Mouse (Mus musculus): ENCODE measurements around the gene Hmg20b.

The Hmg20b gene

DNA sequence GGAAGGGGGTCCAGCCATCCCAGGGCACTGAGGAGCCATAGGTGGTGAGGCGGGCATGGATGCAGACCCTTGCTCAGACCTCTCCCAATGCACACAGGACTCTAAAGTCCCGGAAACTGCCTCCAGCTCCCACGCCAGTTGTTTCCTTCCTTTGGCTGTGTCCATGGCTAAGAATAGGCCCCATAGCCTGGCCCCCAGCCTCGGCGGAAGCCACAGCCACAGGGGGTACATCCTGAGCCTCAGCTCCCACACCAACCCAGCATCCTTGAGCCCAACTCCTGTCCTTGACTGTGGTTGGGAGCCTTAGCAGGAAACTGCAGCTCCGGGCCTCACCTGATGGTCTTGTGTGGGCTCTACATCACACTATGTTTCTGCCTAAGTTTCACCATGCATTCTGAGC is 23.4 kb downstream of the Hmg20b start:
- no peak for DNase-seq (ENCODE audit: low spot score in 2 of 2)

DNA sequence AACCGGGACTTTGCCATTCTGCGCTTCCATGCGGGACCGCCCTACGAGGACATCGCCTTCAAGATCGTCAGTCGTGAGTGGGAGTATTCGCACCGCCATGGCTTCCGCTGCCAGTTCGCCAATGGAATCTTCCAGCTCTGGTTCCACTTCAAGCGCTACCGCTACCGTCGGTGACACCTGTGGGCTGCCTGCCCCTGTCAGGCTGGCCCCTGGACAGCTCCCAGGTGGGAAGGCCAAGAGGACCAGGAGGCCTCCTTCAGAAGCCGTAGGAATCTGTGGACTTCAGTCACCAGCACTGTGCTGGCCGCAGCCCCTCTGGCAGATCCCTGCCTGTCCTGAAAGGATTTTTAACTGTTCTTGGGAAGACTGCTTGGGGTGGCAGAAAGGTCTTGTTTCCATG is 24.5 kb downstream of the Hmg20b start:
- no peak for DNase-seq (ENCODE audit: low spot score in 2 of 2)

DNA sequence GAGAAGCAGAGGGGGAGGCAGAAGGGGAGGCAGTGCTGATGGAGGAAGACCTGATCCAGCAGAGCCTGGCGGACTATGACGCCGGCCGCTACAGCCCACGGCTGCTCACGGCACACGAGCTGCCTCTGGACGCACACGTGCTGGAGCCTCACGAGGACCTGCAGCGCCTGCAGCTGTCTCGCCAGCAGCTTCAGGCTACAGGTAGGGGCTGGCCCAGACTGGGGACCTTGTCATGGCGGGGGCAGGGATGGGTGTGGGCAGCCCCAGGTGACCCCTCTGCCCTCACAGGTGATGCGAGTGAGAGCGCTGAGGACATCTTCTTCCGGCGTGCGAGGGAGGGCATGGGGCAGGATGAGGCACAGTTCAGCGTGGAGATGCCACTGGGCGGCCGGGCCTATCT is 25.1 kb downstream of the Hmg20b start:
- no peak for DNase-seq (ENCODE audit: low spot score in 2 of 2)

DNA sequence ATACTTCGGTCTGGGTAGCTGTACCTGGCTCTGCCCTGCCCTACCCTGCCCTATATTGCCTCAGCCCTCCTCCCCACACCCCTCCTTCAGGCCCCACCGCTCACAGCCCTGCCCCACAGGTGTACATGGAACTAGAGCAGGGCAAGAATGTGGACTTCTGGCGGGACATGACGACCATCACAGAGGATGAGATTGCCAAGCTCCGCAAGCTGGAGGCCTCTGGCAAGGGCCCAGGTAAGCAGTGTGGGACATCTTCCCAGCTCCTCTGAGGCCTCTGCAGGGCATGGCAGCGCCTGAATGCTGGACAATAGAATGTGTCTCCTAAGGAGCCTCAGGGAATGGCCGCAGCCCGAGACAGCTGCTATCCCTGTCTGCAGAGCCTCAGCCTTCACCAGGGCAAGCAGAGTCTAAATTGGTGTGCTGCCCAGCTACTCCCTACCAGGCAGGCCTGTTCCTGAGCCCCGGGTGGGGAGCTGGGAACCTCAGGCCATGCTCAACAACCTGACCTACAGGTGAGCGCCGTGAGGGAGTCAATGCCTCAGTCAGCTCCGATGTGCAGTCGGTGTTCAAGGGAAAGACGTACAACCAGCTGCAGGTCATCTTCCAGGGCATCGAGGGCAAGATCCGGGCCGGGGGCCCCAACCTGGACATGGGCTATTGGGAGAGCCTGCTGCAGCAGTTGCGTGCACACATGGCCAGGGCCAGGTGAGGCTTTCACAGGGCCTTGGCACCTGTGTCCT is 26.3 kb downstream of the Hmg20b start:
- DNase-seq (ENCODE audit: low spot score in 2 of 2) = no peak

DNA sequence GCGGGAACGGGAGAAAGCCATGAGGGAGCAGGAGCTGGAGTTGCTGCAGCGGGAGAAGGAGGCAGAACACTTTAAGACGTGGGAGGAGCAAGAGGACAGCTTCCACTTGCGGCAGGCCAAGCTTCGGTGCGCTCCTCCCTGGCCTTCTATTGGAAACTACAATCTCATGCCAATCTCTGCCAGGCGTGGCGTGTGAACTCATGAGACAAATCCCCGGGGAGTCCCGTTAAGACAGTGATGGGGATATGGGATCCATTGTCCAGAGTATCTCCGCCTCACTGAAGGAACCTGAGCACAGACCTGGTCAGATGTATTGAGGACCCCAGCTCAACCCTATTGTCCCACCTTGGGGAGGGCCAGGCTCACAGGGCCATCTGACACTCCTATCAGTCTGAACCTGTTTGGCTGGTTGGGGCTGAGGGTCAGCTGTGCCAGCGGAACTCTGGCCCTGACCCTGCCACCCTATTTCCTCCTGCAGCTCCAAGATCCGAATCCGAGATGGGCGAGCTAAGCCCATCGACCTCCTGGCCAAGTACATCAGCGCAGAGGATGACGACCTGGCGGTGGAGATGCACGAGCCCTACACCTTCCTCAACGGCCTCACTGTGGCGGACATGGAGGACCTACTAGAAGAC is 27.0 kb downstream of the Hmg20b start:
- DNase-seq (ENCODE audit: low spot score in 2 of 2) = no peak

DNA sequence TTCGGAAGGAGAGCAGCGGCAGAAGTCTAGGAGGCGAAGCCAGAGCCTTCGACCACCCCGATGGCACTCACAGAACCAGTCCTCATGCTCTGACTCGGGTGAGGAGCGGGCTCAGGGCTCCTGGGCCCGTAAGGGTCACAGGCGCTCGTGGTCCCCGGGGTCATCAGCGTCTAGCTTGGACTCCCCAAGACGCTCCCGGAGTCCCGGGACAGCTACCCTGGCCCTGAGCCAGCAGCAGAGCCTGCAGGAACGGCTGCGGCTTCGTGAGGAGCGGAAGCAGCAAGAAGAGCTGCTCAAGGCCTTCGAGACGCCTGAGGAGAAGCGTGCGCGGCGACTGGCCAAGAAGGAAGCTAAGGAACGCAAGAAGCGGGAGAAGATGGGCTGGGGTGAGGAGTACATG is 27.8 kb downstream of the Hmg20b start:
- DNase-seq (ENCODE audit: low spot score in 2 of 2) = no peak

DNA sequence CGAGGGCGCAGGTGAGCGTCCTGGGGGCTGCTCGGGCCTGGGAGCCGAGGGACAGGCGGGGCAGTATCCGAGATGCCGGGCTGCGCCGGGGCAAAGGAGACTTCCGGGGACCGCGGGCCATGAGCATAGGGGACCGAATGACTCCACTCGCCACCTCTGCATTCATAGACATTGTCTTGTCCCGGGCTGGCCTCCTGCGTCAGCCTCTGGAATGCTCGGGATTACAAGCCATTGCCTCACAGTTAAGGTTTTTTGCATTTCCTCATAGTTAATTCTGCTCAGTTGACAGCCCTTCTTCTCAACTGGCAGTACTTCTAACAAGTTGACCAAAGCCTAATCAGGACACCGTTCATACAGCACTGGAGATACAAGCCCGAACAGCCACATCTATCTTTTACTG is 28.8 kb downstream of the Hmg20b start:
- DNase-seq (ENCODE audit: low spot score in 2 of 2) = no peak

DNA sequence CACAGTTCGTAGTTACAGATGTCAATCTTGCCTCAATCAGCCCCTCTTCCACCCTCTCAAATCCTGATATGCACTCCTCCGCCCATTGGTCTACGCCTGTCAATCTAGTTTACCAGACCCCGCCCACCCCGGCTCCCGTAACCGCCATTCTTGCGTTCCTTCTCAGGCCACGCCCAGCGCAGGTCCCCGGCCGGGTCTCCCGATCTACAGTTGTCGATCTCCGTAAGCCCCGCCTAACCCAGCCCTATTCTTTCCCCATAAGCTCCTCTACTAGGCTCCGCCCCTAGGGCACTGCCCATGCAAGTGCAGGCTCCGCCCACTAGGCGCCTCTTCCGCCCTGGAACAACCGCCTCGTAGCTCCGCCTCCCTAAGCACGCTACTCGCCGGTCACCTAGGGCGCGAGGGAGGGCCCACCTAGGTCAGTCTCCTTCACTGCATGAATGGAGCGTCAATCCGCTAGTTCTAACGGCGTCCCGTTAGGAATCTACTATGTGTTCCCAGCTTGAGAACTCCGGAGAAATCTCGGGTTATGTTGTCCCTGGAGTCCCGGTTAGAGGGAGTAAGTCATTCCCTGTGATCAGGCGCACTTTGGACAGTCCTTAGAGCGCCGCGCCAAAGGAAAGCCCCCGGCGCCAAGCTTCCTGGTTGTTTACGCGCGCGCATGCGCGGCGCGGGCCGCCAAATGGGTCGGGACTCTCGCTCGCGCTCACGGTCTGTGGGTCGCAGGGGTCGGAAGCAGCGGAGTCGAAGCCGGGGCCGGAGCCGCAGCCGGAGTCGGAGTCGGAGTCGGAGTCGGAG is 29.5 kb downstream of the Hmg20b start, which contains the start of gene Cactin:
Cactin (plus strand) TSS at position 554 of the 798 bp plus-strand sequence.
- peak; percentile 100 for DNase-seq (ENCODE audit: low spot score in 2 of 2)

DNA sequence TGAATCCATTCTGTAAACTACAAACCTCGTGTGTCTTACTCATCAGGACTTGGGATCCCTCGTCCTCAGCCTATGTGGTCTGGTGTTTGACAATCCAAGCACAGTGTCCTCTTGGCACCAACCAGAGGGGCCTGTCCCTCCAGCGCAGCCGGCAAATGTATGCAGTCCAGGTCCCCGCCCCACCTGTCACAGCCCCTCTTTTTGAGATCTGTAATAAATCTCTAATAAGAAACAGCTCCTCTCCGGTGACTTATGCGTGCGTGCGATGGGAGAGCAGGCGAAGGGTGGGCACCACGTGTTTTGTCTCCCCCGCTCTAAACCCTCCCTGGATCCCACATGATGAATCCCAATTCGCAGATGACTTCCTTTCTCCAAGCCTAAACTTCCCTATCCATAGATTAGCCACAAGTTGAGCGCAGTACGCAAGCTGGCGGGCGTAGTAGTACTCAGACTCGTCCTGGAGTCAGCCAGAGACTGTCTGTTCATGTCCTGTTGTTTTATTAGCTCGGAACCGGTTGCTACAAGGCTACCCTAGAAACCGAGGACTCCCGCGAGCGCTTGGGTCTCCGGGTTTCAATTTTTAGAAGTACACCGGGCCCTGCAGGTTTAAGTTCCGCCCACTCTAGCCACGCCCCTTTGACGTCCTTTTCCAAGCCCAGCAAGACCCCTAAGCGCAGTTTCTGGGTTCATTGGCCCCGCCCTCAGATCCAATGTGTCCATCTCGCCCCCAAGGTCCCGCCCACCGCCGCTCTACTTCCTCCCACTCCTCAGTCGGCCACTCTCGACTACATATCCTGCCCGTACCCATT is 30.3 kb downstream of the Hmg20b start:
- peak; percentile 29 to 42 for DNase-seq (ENCODE audit: low spot score in 2 of 2)

DNA sequence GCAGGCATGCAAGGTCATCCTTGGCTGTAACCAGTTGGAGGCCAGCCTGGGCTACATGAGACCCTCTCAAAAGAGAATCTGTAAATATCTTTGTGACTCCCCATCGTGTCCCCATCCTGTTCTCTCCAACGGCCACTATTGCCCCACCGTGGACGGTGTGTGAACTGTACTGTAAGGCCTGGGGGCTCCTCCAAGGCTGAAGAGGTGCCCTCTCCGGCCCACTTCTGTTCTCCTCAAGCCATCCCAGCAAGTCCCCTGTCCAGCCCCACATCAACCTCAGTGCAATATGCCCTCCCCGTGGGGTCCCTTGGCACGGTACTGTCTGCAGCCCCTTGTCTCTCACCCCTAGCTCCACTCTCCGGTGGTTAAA is 31.0 kb downstream of the Hmg20b start:
- no peak for DNase-seq (ENCODE audit: low spot score in 2 of 2)

DNA sequence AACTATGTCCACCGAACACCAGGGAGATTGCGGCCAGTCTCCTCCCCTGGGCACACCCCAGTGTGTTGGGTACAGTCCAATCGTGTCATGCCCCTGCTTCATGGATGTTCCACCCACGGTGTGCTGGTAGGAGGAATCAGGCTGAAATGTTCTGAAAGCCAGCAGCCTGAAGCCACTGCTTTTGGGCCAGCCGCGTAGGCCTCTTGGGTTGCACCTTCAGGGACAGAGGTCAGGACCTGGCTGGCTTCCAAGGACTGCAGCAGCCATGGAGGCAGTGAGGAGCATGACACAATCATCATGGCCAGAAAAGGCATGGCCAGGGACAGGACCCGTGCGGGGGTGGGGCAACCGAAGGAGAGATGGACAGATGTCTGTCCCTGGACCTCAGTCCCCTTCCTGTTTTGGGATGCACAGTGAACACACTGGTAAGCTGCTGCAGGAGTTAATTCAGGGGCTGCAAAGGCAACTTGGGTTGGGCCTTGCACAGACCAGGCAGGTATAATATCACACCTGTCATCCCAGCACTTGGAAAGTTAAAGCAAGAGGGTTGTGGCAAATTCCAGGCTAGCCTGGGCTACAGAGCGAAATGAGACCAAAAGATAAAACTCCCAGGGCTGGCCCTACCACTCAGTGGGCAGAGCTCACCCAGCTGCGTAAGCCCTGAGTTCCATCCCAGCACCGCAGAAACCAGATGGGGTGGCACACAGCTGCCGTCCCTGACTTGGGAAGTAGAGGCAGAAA is 31.5 kb downstream of the Hmg20b start:
- DNase-seq (ENCODE audit: low spot score in 2 of 2) = no peak

DNA sequence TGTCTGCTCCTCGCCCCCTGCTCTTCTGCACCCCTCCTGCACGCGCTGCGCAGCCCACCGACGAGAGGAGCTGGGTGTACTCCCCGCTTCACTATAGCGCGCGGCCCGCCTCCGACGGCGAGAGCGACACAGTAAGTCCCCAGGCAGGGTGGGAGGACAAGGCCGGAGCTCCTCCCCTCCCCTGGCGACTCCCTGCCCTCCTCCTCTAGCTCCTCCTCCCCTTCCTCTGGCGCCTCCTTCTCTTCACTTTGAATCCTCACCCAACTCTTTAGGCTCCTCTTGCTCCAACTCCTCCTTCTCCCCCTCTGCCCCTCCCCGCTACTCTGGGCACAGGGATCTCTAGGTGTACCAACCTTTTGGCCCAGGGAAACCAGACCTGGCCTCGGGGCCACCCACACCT is 33.0 kb downstream of the Hmg20b start:
- DNase-seq (ENCODE audit: low spot score in 2 of 2) = peak in 1 of 2 experiments; percentile 28

DNA sequence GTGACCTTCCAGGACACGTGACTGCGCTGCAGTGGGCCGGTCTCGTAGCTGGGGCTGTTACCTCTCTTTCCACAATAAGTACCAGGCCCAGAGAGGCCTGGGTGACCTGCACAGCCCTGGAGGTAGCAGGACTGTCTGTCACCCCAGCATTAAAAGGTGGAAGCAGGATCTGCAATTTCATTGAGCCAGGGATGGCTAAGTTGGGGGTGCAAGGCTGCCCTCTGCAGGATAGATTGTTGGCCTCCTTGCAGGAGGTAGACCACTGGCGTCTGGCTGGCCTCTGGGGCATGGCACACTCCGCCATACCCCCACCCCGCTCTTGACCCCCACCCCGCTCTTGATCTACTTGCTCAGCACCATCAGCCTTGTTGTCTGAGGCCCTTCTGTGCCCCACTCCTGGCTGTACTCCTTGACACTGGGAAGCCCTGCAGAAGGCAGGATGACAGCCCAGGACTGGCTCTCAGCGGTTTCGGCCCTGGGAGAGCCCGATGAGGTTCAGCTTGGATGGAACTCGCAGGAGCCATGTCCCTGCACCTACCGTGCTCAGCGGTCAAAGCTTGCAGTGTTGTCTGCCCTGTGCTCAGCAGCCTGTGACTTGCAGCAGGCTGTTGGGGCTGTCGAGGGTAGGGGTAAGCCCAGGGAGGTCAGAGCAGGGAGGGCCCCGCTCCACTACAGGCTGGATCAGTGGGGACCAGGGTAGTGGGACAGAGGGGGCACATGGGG is 33.8 kb downstream of the Hmg20b start:
- peak in 1 of 2 experiments; percentile 33 for DNase-seq (ENCODE audit: low spot score in 2 of 2)

DNA sequence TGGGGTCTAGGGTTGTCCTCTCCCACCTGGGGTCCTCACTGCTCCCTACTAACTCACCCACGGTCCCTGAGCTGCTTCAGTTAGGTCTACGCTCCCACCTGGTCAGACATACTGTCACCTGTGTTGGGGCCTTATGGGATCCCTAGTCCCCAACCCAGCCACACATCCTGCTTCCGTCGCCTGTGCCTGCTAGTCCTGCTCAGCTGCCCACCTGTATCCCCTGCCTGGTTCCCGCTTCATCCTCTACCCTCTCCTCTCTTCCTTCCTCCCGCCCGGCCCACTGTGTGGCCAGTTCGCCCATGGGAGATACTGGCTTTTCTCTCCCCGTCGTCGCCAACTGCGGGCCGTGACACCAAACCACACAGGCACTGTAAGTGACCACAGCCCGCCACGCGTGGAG is 34.7 kb downstream of the Hmg20b start:
- DNase-seq (ENCODE audit: low spot score in 2 of 2) = no peak

DNA sequence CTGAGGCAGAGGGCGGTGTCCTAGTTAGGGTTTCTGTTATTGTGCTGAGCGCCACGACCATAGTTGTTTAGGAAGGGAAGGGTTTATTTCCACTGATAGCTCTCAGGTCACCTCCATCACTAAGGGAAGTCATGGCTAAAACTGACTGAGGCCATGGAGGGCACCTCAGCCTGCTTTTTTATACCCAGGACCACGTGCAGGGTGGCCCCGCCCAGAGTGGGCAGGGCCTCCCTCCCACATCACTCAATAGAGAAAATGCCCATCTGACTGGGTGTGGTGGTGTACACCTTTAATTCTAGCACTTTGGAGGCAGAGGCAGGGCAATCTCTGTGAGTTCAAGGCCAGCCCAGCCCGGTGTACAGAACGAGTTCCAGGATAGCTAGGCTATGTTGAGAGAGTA is 36.1 kb downstream of the Hmg20b start:
- DNase-seq (ENCODE audit: low spot score in 2 of 2) = no peak

DNA sequence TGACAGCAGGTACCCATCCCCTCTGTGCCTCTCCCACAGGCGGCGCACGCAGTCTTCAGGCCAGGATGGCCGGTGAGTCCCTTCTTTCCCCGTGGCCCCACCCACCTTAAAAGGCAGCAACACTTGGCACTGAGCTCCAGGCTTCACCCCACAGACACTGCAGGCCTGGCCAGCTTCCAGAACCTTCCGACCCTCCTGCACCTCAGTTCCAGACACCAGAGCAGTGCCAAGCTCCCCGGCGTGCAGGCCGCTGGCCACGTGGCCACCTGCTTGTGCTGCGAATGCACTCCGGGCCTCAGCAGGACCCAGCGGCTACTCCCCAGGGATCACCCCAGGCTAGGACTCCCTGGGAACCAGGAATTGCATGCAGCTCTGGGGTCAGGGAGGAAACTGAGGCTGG is 36.7 kb downstream of the Hmg20b start:
- no peak for DNase-seq (ENCODE audit: low spot score in 2 of 2)

DNA sequence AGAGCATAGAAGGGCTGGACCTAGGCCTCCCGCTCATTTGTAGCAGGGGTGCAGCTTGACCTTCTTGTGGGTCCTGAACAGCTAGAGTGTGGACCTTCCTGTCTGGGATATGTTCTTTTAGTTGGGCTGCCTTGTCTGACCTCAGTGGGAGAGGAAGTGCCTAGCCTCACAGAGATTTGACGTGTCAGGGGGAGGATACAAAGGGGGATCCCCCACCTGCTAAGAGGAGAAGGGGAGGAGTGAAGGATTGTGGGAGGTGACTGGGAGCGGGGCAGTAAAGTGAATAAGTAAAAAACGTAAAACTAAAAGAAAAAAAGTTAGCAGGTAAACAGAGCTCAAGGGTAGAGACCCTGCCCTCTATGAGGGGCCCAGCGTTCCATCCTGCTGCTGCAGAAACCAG is 40.7 kb downstream of the Hmg20b start:
- no peak for DNase-seq (ENCODE audit: low spot score in 2 of 2)

DNA sequence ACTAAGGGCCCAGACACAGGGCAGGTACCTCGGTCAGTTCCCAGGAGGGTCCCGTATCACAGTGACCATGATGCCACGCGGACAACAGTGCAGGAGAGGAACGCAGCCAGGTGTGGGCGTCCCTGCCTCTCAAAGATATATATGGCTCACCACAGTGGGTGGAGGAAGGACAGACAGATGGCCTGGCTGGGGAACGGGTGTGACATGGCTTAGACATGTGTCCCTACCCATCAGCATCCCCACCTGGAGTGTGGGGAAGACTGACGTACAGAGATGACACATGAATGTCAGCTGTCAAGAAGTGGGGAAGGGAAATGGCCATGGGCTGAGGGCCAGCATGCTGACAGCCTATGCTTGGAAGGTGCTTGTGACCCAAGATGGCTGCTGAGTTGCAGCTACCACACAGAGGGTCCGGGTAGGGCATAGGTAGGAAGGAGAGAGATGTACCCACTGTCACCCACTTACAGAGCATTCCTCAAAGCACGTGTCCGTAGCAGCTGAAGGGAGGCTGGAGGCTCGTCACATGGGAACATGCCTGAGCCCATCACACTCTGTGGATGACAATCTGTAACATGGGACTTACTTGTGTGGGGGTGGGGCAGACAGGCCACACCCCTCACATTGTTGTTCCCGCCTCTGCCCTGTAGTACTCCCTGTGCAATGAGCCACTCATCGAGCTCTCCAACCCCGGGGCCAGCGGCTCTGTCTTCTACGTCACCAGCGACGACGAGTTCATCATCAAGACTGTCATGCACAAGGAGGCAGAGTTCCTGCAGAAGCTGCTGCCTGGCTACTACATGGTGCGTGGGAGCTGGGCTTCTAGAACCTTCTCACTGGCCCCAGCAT is 43.2 kb downstream of the Hmg20b start:
- DNase-seq (ENCODE audit: low spot score in 2 of 2) = no peak

DNA sequence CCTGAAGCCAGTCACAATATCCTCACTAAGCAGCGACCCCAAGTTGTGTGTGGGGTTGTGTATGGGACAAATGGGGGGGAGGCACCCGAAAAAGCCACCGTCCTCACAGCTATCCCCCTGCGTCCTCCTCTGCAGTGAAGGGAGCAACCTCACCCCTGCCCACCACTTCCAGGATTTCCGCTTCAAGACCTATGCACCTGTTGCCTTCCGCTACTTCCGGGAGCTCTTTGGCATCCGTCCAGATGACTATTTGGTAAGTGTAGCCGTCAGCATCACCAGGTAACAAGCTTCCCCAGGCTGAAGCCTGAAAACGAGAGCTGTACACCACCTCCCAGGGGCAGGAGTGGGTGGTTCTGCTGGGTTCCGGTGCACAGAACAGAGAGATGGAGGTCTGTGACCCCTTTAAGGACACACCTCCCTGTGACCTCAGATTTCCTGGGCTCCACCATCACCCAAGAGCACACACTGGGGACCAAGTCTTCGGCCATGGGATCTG is 44.1 kb downstream of the Hmg20b start:
- no peak for DNase-seq (ENCODE audit: low spot score in 2 of 2)
